Mouse (Mus musculus) kidney, embryonic 15.5 days (tissue): ENCODE measurements around the gene Ugt1a7c. TPM values are rescaled to one million over a fixed set of nuclear protein-coding genes. Genes with fewer than 3 reads are reported as not detected.

ENCODE experiments used
- ATAC-seq: fragments of 200-750 bp; cut with Nextera tagmentation; replicated peaks from 2 replicates; pipeline ENCODE4 v1.8.0; 2017; ENCODE audit warnings: moderate TSS enrichment; ENCODE audit not compliant: low FRiP score
- H3K27ac ChIP-seq: fragments of 300-500 bp; sonication (generic); 2 replicates; pipeline ENCODE4 v1.5.1; 2015; ENCODE audit warnings: mild to moderate bottlenecking, inconsistent platforms
- H3K27me3 ChIP-seq: fragments of 300-500 bp; sonication (generic); 2 replicates; pipeline ENCODE4 v1.6.1; 2015; ENCODE audit warnings: inconsistent platforms
- H3K36me3 ChIP-seq: fragments of 300-500 bp; sonication (generic); 2 replicates; pipeline ENCODE4 v1.6.1; 2015; ENCODE audit warnings: inconsistent platforms
- H3K4me1 ChIP-seq: fragments of 300-500 bp; sonication (generic); 2 replicates; pipeline ENCODE4 v1.6.1; 2015; ENCODE audit warnings: inconsistent platforms
- H3K4me2 ChIP-seq: fragments of 300-500 bp; sonication (generic); 2 replicates; pipeline ENCODE4 v1.6.1; 2015; ENCODE audit warnings: moderate library complexity, mild to moderate bottlenecking, inconsistent platforms
- H3K4me3 ChIP-seq: fragments of 300-500 bp; sonication (generic); replicated peaks from 2 replicates; pipeline ENCODE4 v1.5.1; 2015; ENCODE audit warnings: mild to moderate bottlenecking, inconsistent platforms
- H3K9ac ChIP-seq: fragments of 300-500 bp; sonication (generic); 2 replicates; pipeline ENCODE4 v1.6.1; 2015; ENCODE audit warnings: mild to moderate bottlenecking, inconsistent platforms
- H3K9me3 ChIP-seq: fragments of 300-500 bp; sonication (generic); replicated peaks from 2 replicates; pipeline ENCODE4 v1.6.1; 2016; ENCODE audit warnings: inconsistent platforms
- WGBS: fragments of 180-500 bp; shearing (Covaris S2); methylation state at CpG from one replicate; pipeline ENCODE4 v1.1.7; 2015; ENCODE audit warnings: mixed read lengths; 5-methylcytosine and 5-hydroxymethylcytosine counted together
- polyA plus RNA-seq: library from polyadenylated mRNA; unstranded; fragments of >200 nt; fragmentation: Nextera tagmentation; extraction: Ambion mirVana; gene quantifications from 2 replicates; pipeline ENCODE4 v1.2.1, GENCODE M21; 2015

Gene Ugt1a7c
- polyA plus RNA-seq, 1 experiment from 2014 or later, result 8.9 TPM

- Histone ChIP-seq H3K27ac (no peak overlapping the region), H3K4me2 (no peak overlapping the region), H3K9me3 (peaks cover 75% of the 10 kb centered on the region), H3K9ac (no peak overlapping the region), H3K4me3 (no peak overlapping the region), H3K36me3 (no peaks in the 10 kb centered on the region), H3K4me1 (no peaks in the 10 kb centered on the region), H3K27me3 (no peaks in the 10 kb centered on the region)
- no peak for ATAC-seq
- WGBS, result 72% methylated on average over 5 of the region's 5 CpGs
Observed at GRCm38 (mm10) chr1:88240072-88240471, 145.2 kb downstream of the Ugt1a7c start.

GRCm38 (mm10) chr1:88240579-88240978 is 145.7 kb downstream of the Ugt1a7c start:
- Histone ChIP-seq H3K4me1 (no peaks in the 10 kb centered on the region), H3K9me3 (peaks cover 72% of the 10 kb centered on the region)
- WGBS, result 70% methylated on average over 4 of the region's 4 CpGs

GRCm38 (mm10) chr1:88243861-88244260 is 149.0 kb downstream of the Ugt1a7c start:
- ATAC-seq, result no peak
- Histone ChIP-seq H3K9ac (no peak overlapping the region), H3K4me1 (no peaks in the 10 kb centered on the region), H3K27ac (no peak overlapping the region), H3K4me3 (no peak overlapping the region), H3K27me3 (no peaks in the 10 kb centered on the region), H3K36me3 (no peaks in the 10 kb centered on the region), H3K4me2 (no peak overlapping the region), H3K9me3 (peaks cover 64% of the 10 kb centered on the region)
- 63% methylated on average over 5 of the region's 5 CpGs for WGBS

More at GRCm38 (mm10) chr1:88240579-88240978, 145.7 kb downstream of the Ugt1a7c start:
- no peaks in the 10 kb centered on the region for H3K36me3 ChIP-seq
- H3K27me3 ChIP-seq, result no peaks in the 10 kb centered on the region
- H3K27ac ChIP-seq, result no peak overlapping the region
- no peak overlapping the region for H3K9ac ChIP-seq
- no peak overlapping the region for H3K4me3 ChIP-seq
- ATAC-seq, result no peak; the same call in 1 of the 2 replicates
- no peak overlapping the region for H3K4me2 ChIP-seq

GRCm38 (mm10) chr1:88245881-88246280 is 151.0 kb downstream of the Ugt1a7c start:
- 77% methylated on average over 6 of the region's 6 CpGs for WGBS
- Histone ChIP-seq H3K4me2 (no peak overlapping the region), H3K9me3 (peaks cover 65% of the 10 kb centered on the region), H3K27ac (no peak overlapping the region), H3K27me3 (no peaks in the 10 kb centered on the region), H3K4me1 (no peaks in the 10 kb centered on the region), H3K9ac (no peak overlapping the region), H3K36me3 (no peaks in the 10 kb centered on the region), H3K4me3 (no peak overlapping the region)
- no peak for ATAC-seq

- no peak overlapping the region for H3K4me2 ChIP-seq
- peaks cover 67% of the 10 kb centered on the region for H3K9me3 ChIP-seq
- H3K4me1 ChIP-seq, result no peaks in the 10 kb centered on the region
- no peak overlapping the region for H3K9ac ChIP-seq
- H3K36me3 ChIP-seq, result no peaks in the 10 kb centered on the region
- WGBS, result 46% methylated on average over 6 of the region's 6 CpGs
- H3K27me3 ChIP-seq, result no peaks in the 10 kb centered on the region
- no peak for ATAC-seq
- no peak overlapping the region for H3K4me3 ChIP-seq
- H3K27ac ChIP-seq, result no peak overlapping the region
Observed at GRCm38 (mm10) chr1:88246386-88246785, 151.5 kb downstream of the Ugt1a7c start.

- no peak overlapping the region for H3K9ac ChIP-seq
- no peaks in the 10 kb centered on the region for H3K36me3 ChIP-seq
- no peaks in the 10 kb centered on the region for H3K4me1 ChIP-seq
- no peak for ATAC-seq
- no peak overlapping the region for H3K4me3 ChIP-seq
- peaks cover 64% of the 10 kb centered on the region for H3K9me3 ChIP-seq
- H3K27me3 ChIP-seq, result no peaks in the 10 kb centered on the region
- no peak overlapping the region for H3K4me2 ChIP-seq
- no peak overlapping the region for H3K27ac ChIP-seq
- 52% methylated on average over 2 of the region's 2 CpGs for WGBS
Observed at GRCm38 (mm10) chr1:88247660-88248059, 152.8 kb downstream of the Ugt1a7c start.

- Histone ChIP-seq H3K27ac (no peak overlapping the region), H3K9ac (no peak overlapping the region), H3K4me3 (no peak overlapping the region), H3K36me3 (no peaks in the 10 kb centered on the region), H3K27me3 (no peaks in the 10 kb centered on the region), H3K4me1 (no peaks in the 10 kb centered on the region), H3K9me3 (peaks cover 57% of the 10 kb centered on the region), H3K4me2 (no peak overlapping the region)
- 72% methylated on average over 4 of the region's 4 CpGs for WGBS
- ATAC-seq, result no peak
Observed at GRCm38 (mm10) chr1:88248658-88249057, 153.8 kb downstream of the Ugt1a7c start.

GRCm38 (mm10) chr1:88249596-88249995 is 154.7 kb downstream of the Ugt1a7c start:
- no peak for ATAC-seq
- H3K9me3 ChIP-seq, result peaks cover 52% of the 10 kb centered on the region
- no peak overlapping the region for H3K4me2 ChIP-seq
- no peak overlapping the region for H3K4me3 ChIP-seq
- H3K4me1 ChIP-seq, result no peaks in the 10 kb centered on the region
- H3K27me3 ChIP-seq, result no peaks in the 10 kb centered on the region
- no peak overlapping the region for H3K9ac ChIP-seq
- WGBS, result 79% methylated on average over 7 of the region's 7 CpGs
- no peaks in the 10 kb centered on the region for H3K36me3 ChIP-seq
- H3K27ac ChIP-seq, result no peak overlapping the region

- Histone ChIP-seq H3K27ac (no peak overlapping the region), H3K4me3 (no peak overlapping the region), H3K4me1 (no peaks in the 10 kb centered on the region), H3K9me3 (peaks cover 55% of the 10 kb centered on the region), H3K9ac (no peak overlapping the region), H3K36me3 (no peaks in the 10 kb centered on the region), H3K4me2 (no peak overlapping the region), H3K27me3 (no peaks in the 10 kb centered on the region)
- 85% methylated on average over 5 of the region's 5 CpGs for WGBS
- ATAC-seq, result no peak
Observed at GRCm38 (mm10) chr1:88250023-88250422, 155.2 kb downstream of the Ugt1a7c start.

- H3K27me3 ChIP-seq, result no peaks in the 10 kb centered on the region
- H3K27ac ChIP-seq, result no peak overlapping the region
- no peak for ATAC-seq
- H3K9ac ChIP-seq, result no peak overlapping the region
- H3K9me3 ChIP-seq, result peaks cover 55% of the 10 kb centered on the region
- H3K36me3 ChIP-seq, result no peaks in the 10 kb centered on the region
- no peak overlapping the region for H3K4me2 ChIP-seq
- WGBS, result 65% methylated on average over 8 of the region's 8 CpGs
- H3K4me3 ChIP-seq, result no peak overlapping the region
- H3K4me1 ChIP-seq, result no peaks in the 10 kb centered on the region
Observed at GRCm38 (mm10) chr1:88253106-88253505, 158.2 kb downstream of the Ugt1a7c start.

- Histone ChIP-seq H3K9me3 (peaks cover 51% of the 10 kb centered on the region), H3K27me3 (no peaks in the 10 kb centered on the region), H3K4me2 (no peak overlapping the region), H3K36me3 (no peaks in the 10 kb centered on the region), H3K4me3 (no peak overlapping the region), H3K9ac (no peak overlapping the region), H3K4me1 (no peaks in the 10 kb centered on the region), H3K27ac (no peak overlapping the region)
- WGBS, result 71% methylated on average over 6 of the region's 6 CpGs
- ATAC-seq, result no peak
Observed at GRCm38 (mm10) chr1:88253540-88253939, 158.7 kb downstream of the Ugt1a7c start.

GRCm38 (mm10) chr1:88254793-88255465 is 160.1 kb downstream of the Ugt1a7c start:
- no peak overlapping the region for H3K9ac ChIP-seq
- H3K4me3 ChIP-seq, result no peak overlapping the region
- no peak for ATAC-seq
- H3K36me3 ChIP-seq, result peaks cover 3% of the 10 kb centered on the region
- no peaks in the 10 kb centered on the region for H3K27me3 ChIP-seq
- H3K4me2 ChIP-seq, result no peak overlapping the region
- 86% methylated on average over 12 of the region's 12 CpGs for WGBS
- peaks cover 10% of the 10 kb centered on the region for H3K4me1 ChIP-seq
- H3K9me3 ChIP-seq, result peaks cover 37% of the 10 kb centered on the region
- no peak overlapping the region for H3K27ac ChIP-seq

- WGBS, result 54% methylated on average over 2 of the region's 2 CpGs
Observed at GRCm38 (mm10) chr1:88255466-88255857, 160.6 kb downstream of the Ugt1a7c start.

More at GRCm38 (mm10) chr1:88255466-88255857, 160.6 kb downstream of the Ugt1a7c start:
- H3K4me2 ChIP-seq, result no peak overlapping the region
- H3K4me1 ChIP-seq, result peaks cover 13% of the 10 kb centered on the region
- no peak overlapping the region for H3K4me3 ChIP-seq
- peaks cover 32% of the 10 kb centered on the region for H3K9me3 ChIP-seq
- H3K27me3 ChIP-seq, result no peaks in the 10 kb centered on the region
- no peak overlapping the region for H3K27ac ChIP-seq
- no peak overlapping the region for H3K9ac ChIP-seq
- ATAC-seq, result no peak
- H3K36me3 ChIP-seq, result peaks cover 9% of the 10 kb centered on the region
